18 mouse cellular contexts compared by ENCODE assay signal in the genomic region with DNA sequence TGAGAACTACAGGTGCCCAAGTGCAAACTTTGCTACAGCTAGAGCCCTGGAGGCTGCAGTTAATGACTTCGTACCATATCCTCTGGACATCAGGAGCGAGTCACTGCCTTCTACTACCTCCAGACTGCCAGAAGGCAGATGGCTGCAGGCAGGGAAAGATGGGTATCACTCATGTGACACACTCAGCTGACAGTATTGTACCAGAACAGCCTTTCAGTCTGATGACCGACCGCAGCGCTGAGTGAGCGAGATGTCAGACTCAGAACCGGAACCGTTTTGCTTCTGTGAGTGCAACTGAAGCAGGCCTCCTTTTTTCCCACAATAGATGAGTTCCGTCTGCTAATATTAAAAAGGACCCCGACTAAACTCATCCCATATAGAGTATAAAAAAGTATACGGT. TPM values are rescaled to one million over a fixed set of nuclear protein-coding genes. Genes with fewer than 3 reads are reported as not detected.
DNase-seq lines count a peak whose midpoint lies in the region; ATAC-seq lines count a peak whose summit lies in the region.
"Had no signal": no experiment of that assay in that cellular context is flagged by ENCODE, and none has a peak within 500 bp of the region (broad histone marks: within the 10 kb centered on the region; RNA-seq: fewer than 3 reads in every experiment).

No protein-coding gene starts in this region.

- DNase-seq in hindbrain, embryonic 14.5 days (ENCODE audit: low spot score) = no peak
- DNase-seq in 3T3-L1 (ENCODE audit: low read depth, low spot score) (peak; percentile 30), MN1 (ENCODE audit: low spot score) (peak; percentile 59)
- DNase-seq in brain, adult 2 months (ENCODE audit: low read depth, low spot score) = peak; percentile 37
- no peak for DNase-seq in left cerebral cortex, postnatal 36 days (ENCODE audit: low spot score in 2 of 2)
- DNase-seq: embryo, embryonic 11 days had no signal

- H3K4me2 ChIP-seq in hindbrain, embryonic 13.5 days = no peak overlapping the region
- no peak overlapping the region for H3K4me2 ChIP-seq in hindbrain, embryonic 14.5 days (replicated peaks)
- H3K4me2 ChIP-seq: embryonic facial prominence, embryonic 13.5 days; forebrain, embryonic 13.5 days; heart, embryonic 11.5 days; hindbrain, embryonic 12.5 days had no signal

- H3K4me1 ChIP-seq in hindbrain, embryonic 13.5 days (replicated peaks) = peaks cover 12% of the 10 kb centered on the region; the same call in 1 of the 2 replicates
- H3K4me1 ChIP-seq in hindbrain, embryonic 14.5 days (replicated peaks; ENCODE audit: control insufficient read depth, insufficient read depth, low read length) = no peaks in the 10 kb centered on the region
- H3K4me1 ChIP-seq: hindbrain, embryonic 12.5 days had no signal

- no peak for ATAC-seq in hindbrain, embryonic 13.5 days (ENCODE audit: low FRiP score)
- no peak for ATAC-seq in hindbrain, embryonic 14.5 days (ENCODE audit: low FRiP score)
- ATAC-seq: inflammation-experienced regulatory T-cells, adult 6 months; intestine, embryonic 16.5 days had no signal

- intact Hi-C loops in left cerebral cortex, postnatal 36 days (cut with DNase I) = no loop called here

- H3K4me3 ChIP-seq in hindbrain, embryonic 13.5 days = no peak overlapping the region
- no peak overlapping the region for H3K4me3 ChIP-seq in hindbrain, embryonic 14.5 days (replicated peaks; ENCODE audit: low read length)
- H3K4me3 ChIP-seq: embryonic facial prominence, embryonic 10.5 days; embryonic facial prominence, embryonic 13.5 days; erythroblast, embryonic 14.5 days; forebrain, embryonic 13.5 days; gastrocnemius, adult 2 months; hindbrain, embryonic 12.5 days had no signal

- 88% methylated on average over 11 of the region's 11 CpGs for WGBS in hindbrain, embryonic 13.5 days
- WGBS in hindbrain, embryonic 14.5 days = 82% methylated on average over 11 of the region's 11 CpGs

- H3K9ac ChIP-seq in hindbrain, embryonic 13.5 days = no peak overlapping the region
- no peak overlapping the region for H3K9ac ChIP-seq in hindbrain, embryonic 14.5 days
- H3K9ac ChIP-seq: embryonic facial prominence, embryonic 13.5 days; forebrain, embryonic 13.5 days; forebrain, postnatal 0 days; hindbrain, embryonic 12.5 days had no signal

- no peaks in the 10 kb centered on the region for H3K27me3 ChIP-seq in hindbrain, embryonic 13.5 days
- no peaks in the 10 kb centered on the region for H3K27me3 ChIP-seq in hindbrain, embryonic 14.5 days (ENCODE audit: control insufficient read depth, insufficient read depth, low read length)
- H3K27me3 ChIP-seq: embryonic facial prominence, embryonic 13.5 days; forebrain, embryonic 13.5 days; hindbrain, embryonic 12.5 days had no signal

- H3K36me3 ChIP-seq in hindbrain, embryonic 13.5 days = no peaks in the 10 kb centered on the region
- no peaks in the 10 kb centered on the region for H3K36me3 ChIP-seq in hindbrain, embryonic 14.5 days (replicated peaks; ENCODE audit: control insufficient read depth, insufficient read depth)
- H3K36me3 ChIP-seq: embryonic facial prominence, embryonic 13.5 days had no signal

- no peaks in the 10 kb centered on the region for H3K9me3 ChIP-seq in hindbrain, embryonic 13.5 days
- no peaks in the 10 kb centered on the region for H3K9me3 ChIP-seq in hindbrain, embryonic 14.5 days (ENCODE audit: control insufficient read depth, low read length)
- H3K9me3 ChIP-seq: embryonic facial prominence, embryonic 10.5 days; embryonic facial prominence, embryonic 13.5 days; forebrain, embryonic 13.5 days; hindbrain, embryonic 12.5 days had no signal

- H3K27ac ChIP-seq in hindbrain, embryonic 13.5 days = peak overlapping the region; percentile 19; the same call in 1 of the 2 replicates
- no peak overlapping the region for H3K27ac ChIP-seq in hindbrain, embryonic 14.5 days
- H3K27ac ChIP-seq: embryonic facial prominence, embryonic 10.5 days; embryonic facial prominence, embryonic 13.5 days; forebrain, embryonic 13.5 days; gastrocnemius, adult 2 months; hindbrain, embryonic 12.5 days; hindbrain, postnatal 0 days had no signal

RNA-seq across cellular contexts. Expression of gene Hexb, which starts 5.5 kb away (rescaled TPM):
- 37.3 and 40.1 TPM in 2 replicates for polyA plus RNA-seq in hindbrain, embryonic 13.5 days (2015; fragmentation: Nextera tagmentation; extraction: Ambion mirVana)
- 45.3 and 50.7 TPM in 2 replicates for polyA plus RNA-seq in hindbrain, embryonic 14.5 days (2014; fragmentation: Nextera tagmentation; extraction: Ambion mirVana)
- 100 to 1,000 TPM; 111 to 119 TPM for total RNA-seq in left cerebral cortex, postnatal 36 days (2021)

RNA-seq across cellular contexts. Expression of gene Enc1, which starts 48.3 kb away (rescaled TPM):
- 59.2 and 62.1 TPM in 2 replicates for polyA plus RNA-seq in hindbrain, embryonic 13.5 days (2015; fragmentation: Nextera tagmentation; extraction: Ambion mirVana)
- polyA plus RNA-seq in hindbrain, embryonic 14.5 days (2014; fragmentation: Nextera tagmentation; extraction: Ambion mirVana) = 80.5 and 82.4 TPM in 2 replicates
- total RNA-seq in left cerebral cortex, postnatal 36 days (2021) = 100 to 1,000 TPM; 570 to 627 TPM

RNA-seq across cellular contexts. Expression of gene Gfm2, which starts 54.9 kb away (rescaled TPM):
- polyA plus RNA-seq in hindbrain, embryonic 13.5 days (2015; fragmentation: Nextera tagmentation; extraction: Ambion mirVana) = 35.3 and 39.5 TPM in 2 replicates
- polyA plus RNA-seq in hindbrain, embryonic 14.5 days (2014; fragmentation: Nextera tagmentation; extraction: Ambion mirVana) = 30.3 and 33.5 TPM in 2 replicates
- total RNA-seq in left cerebral cortex, postnatal 36 days (2021) = 10 to 100 TPM; 21.0 to 30.8 TPM

RNA-seq across cellular contexts. Expression of gene Nsa2, which starts 54.9 kb away (rescaled TPM):
- polyA plus RNA-seq in hindbrain, embryonic 13.5 days (2015; fragmentation: Nextera tagmentation; extraction: Ambion mirVana) = 45.8 and 49.2 TPM in 2 replicates
- polyA plus RNA-seq in hindbrain, embryonic 14.5 days (2014; fragmentation: Nextera tagmentation; extraction: Ambion mirVana) = 40.1 and 44.4 TPM in 2 replicates
- 10 to 100 TPM; 37.1 to 37.3 TPM for total RNA-seq in left cerebral cortex, postnatal 36 days (2021)

Comparison
In these comparisons a context has a peak if more than half of its experiments do, and no peak if none do; other contexts are left out.
1. DNase-seq: peak in 3T3-L1 (single experiment), MN1 (single experiment) and brain, adult 2 months (single experiment); none in hindbrain, embryonic 14.5 days (single experiment) and left cerebral cortex, postnatal 36 days (0 of 2).